Mouse (Mus musculus): ENCODE measurements around the gene Aldh18a1. TPM values are rescaled to one million over a fixed set of nuclear protein-coding genes. Genes with fewer than 3 reads are reported as not detected.

Aldh18a1 gene
- polyA plus RNA-seq, 1 experiment from 2014 or later = 51.6 TPM

GRCm38 (mm10) chr19:40512500-40513421, 75.5 kb downstream of the Aldh18a1 start:
- ATAC-seq (ENCODE audit: low FRiP score, low TSS enrichment) = peak; percentile 50
- Histone ChIP-seq H3K4me3 (ENCODE audit: low read length) (peak overlapping the region; percentile 63), H3K27ac (ENCODE audit: low read depth, low read length) (peak overlapping the region; percentile 66; the same call in 1 of the 2 replicates), H3K9me3 (ENCODE audit: control insufficient read depth, low read length) (no peaks in the 10 kb centered on the region), H3K9ac (ENCODE audit: low read depth, low read length) (peak overlapping the region; percentile 71), H3K4me1 (ENCODE audit: control insufficient read depth, insufficient read depth, low read length) (peaks cover 16% of the 10 kb centered on the region; the same call in 1 of the 2 replicates), H3K36me3 (ENCODE audit: control insufficient read depth, insufficient read depth, low read length) (no peaks in the 10 kb centered on the region), H3K4me2 (replicated peaks; ENCODE audit: low read depth, low read length) (peak overlapping the region; percentile 90), H3K27me3 (ENCODE audit: control insufficient read depth, insufficient read depth, low read length) (no peaks in the 10 kb centered on the region)
- 1% methylated on average over 34 of the region's 34 CpGs for WGBS

DNA sequence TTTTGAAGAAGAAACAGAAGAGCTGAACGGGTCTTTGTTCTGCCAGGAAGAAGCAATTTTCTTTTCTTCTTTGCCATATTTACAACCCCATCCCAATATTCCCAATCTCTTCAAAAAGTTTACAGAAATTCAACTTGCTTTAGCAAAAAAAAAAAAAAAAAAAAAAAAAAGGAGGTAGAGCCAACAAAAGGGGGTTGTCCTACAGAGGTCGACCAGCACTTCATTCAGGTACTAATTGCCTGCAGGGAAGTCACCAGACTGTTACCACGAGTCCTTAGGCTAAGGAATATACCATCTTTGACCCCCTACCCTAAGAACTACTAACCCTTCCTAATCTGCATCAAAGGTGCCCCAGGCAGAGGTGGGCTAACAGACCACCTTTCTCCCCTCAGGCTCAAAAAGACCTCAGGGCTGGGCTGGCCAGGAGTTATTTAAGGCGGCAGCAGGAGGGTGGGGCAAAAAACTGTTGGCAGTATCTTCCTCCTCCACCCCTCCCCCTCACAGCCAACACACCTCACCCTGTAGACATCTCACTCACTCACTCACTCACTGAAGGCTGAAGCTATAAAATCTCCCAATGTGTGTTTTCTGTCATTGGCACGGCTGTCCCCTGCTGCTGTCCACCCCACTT, 76.5 kb downstream of the Aldh18a1 start:
- Histone ChIP-seq H3K9ac (ENCODE audit: low read depth, low read length) (peak overlapping the region; percentile 71; the same call in 1 of the 2 replicates), H3K4me3 (ENCODE audit: low read length) (peak overlapping the region; percentile 63), H3K27me3 (ENCODE audit: control insufficient read depth, insufficient read depth, low read length) (no peaks in the 10 kb centered on the region), H3K4me2 (replicated peaks; ENCODE audit: low read depth, low read length) (peak overlapping the region; percentile 90), H3K36me3 (ENCODE audit: control insufficient read depth, insufficient read depth, low read length) (no peaks in the 10 kb centered on the region), H3K9me3 (ENCODE audit: control insufficient read depth, low read length) (no peaks in the 10 kb centered on the region), H3K27ac (ENCODE audit: low read depth, low read length) (no peak overlapping the region), H3K4me1 (ENCODE audit: control insufficient read depth, insufficient read depth, low read length) (peaks cover 16% of the 10 kb centered on the region; the same call in 1 of the 2 replicates)
- no peak for ATAC-seq (ENCODE audit: low FRiP score, low TSS enrichment)
- 17% methylated on average over 5 of the region's 5 CpGs for WGBS

DNA sequence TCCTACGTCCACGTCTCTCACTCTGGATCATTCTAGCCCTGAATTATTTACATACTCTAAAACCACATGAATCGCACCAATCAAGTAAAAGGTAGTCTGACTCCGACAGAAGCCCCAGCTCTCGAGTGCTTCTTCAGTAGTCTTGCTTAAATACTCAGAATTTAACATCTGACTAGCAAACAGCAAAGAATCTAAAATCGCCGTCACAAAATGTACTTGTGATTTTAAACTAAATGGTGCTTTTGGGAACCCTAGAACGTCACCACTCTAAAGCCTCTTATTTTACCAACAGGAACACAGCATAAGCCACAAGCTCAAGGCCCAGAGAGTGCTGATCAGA, 77.2 kb downstream of the Aldh18a1 start:
- no peak overlapping the region for H3K4me2 ChIP-seq (replicated peaks; ENCODE audit: low read depth, low read length)
- no peak overlapping the region for H3K27ac ChIP-seq (ENCODE audit: low read depth, low read length)
- no peak for ATAC-seq (ENCODE audit: low FRiP score, low TSS enrichment)
- H3K9ac ChIP-seq (ENCODE audit: low read depth, low read length) = no peak overlapping the region
- peaks cover 16% of the 10 kb centered on the region; the same call in 1 of the 2 replicates for H3K4me1 ChIP-seq (ENCODE audit: control insufficient read depth, insufficient read depth, low read length)
- H3K9me3 ChIP-seq (ENCODE audit: control insufficient read depth, low read length) = no peaks in the 10 kb centered on the region
- H3K36me3 ChIP-seq (ENCODE audit: control insufficient read depth, insufficient read depth, low read length) = no peaks in the 10 kb centered on the region
- no peaks in the 10 kb centered on the region for H3K27me3 ChIP-seq (ENCODE audit: control insufficient read depth, insufficient read depth, low read length)
- 56% methylated on average over 8 of the region's 8 CpGs for WGBS
- H3K4me3 ChIP-seq (ENCODE audit: low read length) = no peak overlapping the region

DNA sequence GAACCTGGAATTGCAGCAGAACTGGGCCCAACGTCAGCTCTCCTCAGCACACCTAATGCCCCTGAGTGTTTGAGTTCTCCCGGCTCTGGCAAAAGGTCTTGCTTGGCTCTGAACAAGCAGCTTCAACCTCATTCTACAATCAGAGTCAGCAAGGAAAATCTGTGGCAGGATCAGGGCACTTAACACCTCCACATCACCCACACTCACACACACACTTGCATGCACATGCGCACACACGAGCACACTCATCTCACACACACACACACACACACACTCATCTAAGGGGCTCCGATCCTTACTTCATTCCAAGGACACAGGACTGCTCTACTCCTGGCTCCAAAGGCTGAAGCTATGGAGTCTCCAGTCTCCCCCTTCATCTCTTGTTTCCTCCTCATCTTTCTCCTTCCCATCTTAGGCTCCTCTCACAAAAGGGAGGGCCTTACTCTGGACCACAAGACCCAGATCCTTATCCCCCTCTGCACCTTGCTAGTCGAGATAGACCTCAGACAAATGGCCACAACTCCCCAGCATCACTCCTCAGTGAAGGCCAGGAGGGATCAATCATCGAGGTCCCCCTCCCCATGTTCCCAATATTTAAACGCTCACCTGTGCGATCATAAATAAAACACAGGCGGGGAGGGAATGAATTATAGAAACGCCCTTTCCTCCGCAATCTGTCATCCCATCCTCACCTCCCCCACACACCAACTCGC, 77.7 kb downstream of the Aldh18a1 start:
- peaks cover 16% of the 10 kb centered on the region; the same call in 1 of the 2 replicates for H3K4me1 ChIP-seq (ENCODE audit: control insufficient read depth, insufficient read depth, low read length)
- H3K9ac ChIP-seq (ENCODE audit: low read depth, low read length) = no peak overlapping the region
- H3K36me3 ChIP-seq (ENCODE audit: control insufficient read depth, insufficient read depth, low read length) = no peaks in the 10 kb centered on the region
- 58% methylated on average over 13 of the region's 13 CpGs for WGBS
- H3K27ac ChIP-seq (ENCODE audit: low read depth, low read length) = no peak overlapping the region
- H3K9me3 ChIP-seq (ENCODE audit: control insufficient read depth, low read length) = no peaks in the 10 kb centered on the region
- no peaks in the 10 kb centered on the region for H3K27me3 ChIP-seq (ENCODE audit: control insufficient read depth, insufficient read depth, low read length)
- no peak overlapping the region for H3K4me3 ChIP-seq (ENCODE audit: low read length)
- ATAC-seq (ENCODE audit: low FRiP score, low TSS enrichment) = no peak
- H3K4me2 ChIP-seq (replicated peaks; ENCODE audit: low read depth, low read length) = no peak overlapping the region

- Histone ChIP-seq H3K27ac (ENCODE audit: low read depth, low read length) (no peak overlapping the region), H3K9me3 (ENCODE audit: control insufficient read depth, low read length) (no peaks in the 10 kb centered on the region), H3K9ac (ENCODE audit: low read depth, low read length) (no peak overlapping the region), H3K27me3 (ENCODE audit: control insufficient read depth, insufficient read depth, low read length) (no peaks in the 10 kb centered on the region), H3K36me3 (ENCODE audit: control insufficient read depth, insufficient read depth, low read length) (no peaks in the 10 kb centered on the region), H3K4me1 (ENCODE audit: control insufficient read depth, insufficient read depth, low read length) (peaks cover 16% of the 10 kb centered on the region; the same call in 1 of the 2 replicates), H3K4me3 (ENCODE audit: low read length) (no peak overlapping the region), H3K4me2 (replicated peaks; ENCODE audit: low read depth, low read length) (no peak overlapping the region)
- WGBS = 77% methylated on average over 2 of the region's 2 CpGs
- no peak for ATAC-seq (ENCODE audit: low FRiP score, low TSS enrichment)
These were observed 79.0 kb downstream of the Aldh18a1 start for GRCm38 (mm10) chr19:40509274-40509673.

- Histone ChIP-seq H3K27ac (ENCODE audit: low read depth, low read length) (no peak overlapping the region), H3K9ac (ENCODE audit: low read depth, low read length) (no peak overlapping the region), H3K36me3 (ENCODE audit: control insufficient read depth, insufficient read depth, low read length) (no peaks in the 10 kb centered on the region), H3K9me3 (ENCODE audit: control insufficient read depth, low read length) (no peaks in the 10 kb centered on the region), H3K4me2 (replicated peaks; ENCODE audit: low read depth, low read length) (no peak overlapping the region), H3K4me1 (ENCODE audit: control insufficient read depth, insufficient read depth, low read length) (peaks cover 16% of the 10 kb centered on the region; the same call in 1 of the 2 replicates), H3K4me3 (ENCODE audit: low read length) (no peak overlapping the region), H3K27me3 (ENCODE audit: control insufficient read depth, insufficient read depth, low read length) (no peaks in the 10 kb centered on the region)
- WGBS = 41% methylated on average over 2 of the region's 2 CpGs
- ATAC-seq (ENCODE audit: low FRiP score, low TSS enrichment) = no peak
These were observed 79.4 kb downstream of the Aldh18a1 start for GRCm38 (mm10) chr19:40508851-40509250.

DNA sequence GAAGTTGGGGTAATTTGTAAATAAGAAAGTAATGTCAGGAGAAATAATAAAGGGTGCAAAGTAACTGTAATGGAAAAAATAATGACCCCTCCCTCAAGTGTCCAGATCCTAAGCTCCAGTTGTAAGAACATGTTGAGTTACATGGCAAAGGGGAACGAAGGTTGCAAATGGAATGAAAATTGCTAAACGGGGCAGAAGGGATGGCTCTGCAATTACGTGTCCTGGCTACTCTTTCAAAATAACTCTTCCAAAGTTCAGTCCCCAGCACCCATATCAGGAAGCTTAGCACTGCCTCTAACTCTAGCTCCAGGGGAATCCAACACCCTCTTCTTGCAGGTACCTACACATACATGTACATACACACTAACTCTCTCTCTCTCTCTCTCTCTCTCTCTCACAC, 81.3 kb downstream of the Aldh18a1 start:
- no peak overlapping the region for H3K4me2 ChIP-seq (replicated peaks; ENCODE audit: low read depth, low read length)
- no peak for ATAC-seq (ENCODE audit: low FRiP score, low TSS enrichment)
- H3K27ac ChIP-seq (ENCODE audit: low read depth, low read length) = no peak overlapping the region
- H3K9me3 ChIP-seq (ENCODE audit: control insufficient read depth, low read length) = no peaks in the 10 kb centered on the region
- H3K9ac ChIP-seq (ENCODE audit: low read depth, low read length) = no peak overlapping the region
- no peaks in the 10 kb centered on the region for H3K27me3 ChIP-seq (ENCODE audit: control insufficient read depth, insufficient read depth, low read length)
- peaks cover 11% of the 10 kb centered on the region; the same call in 1 of the 2 replicates for H3K4me1 ChIP-seq (ENCODE audit: control insufficient read depth, insufficient read depth, low read length)
- 94% methylated on average over 3 of the region's 3 CpGs for WGBS
- no peaks in the 10 kb centered on the region for H3K36me3 ChIP-seq (ENCODE audit: control insufficient read depth, insufficient read depth, low read length)
- H3K4me3 ChIP-seq (ENCODE audit: low read length) = no peak overlapping the region

DNA sequence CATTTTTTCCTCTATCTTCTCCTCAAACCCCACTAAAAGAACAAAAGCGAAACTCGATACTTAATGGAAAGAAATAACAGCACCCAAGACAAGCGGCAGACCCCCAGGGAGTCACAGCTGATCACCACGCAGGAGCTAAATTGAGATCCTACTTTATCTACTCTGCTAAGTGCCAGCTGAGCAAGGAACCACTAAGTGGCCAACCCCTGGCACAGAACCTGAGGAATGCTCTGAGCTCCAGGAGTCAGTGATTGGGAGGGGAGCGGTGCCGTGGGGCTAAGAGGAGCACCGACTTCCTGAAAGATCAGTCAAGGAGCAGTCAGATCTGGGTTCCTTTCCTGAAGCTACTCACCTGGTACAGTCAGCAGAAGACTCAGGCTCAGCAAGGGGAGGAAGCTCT, 83.9 kb downstream of the Aldh18a1 start:
- H3K4me1 ChIP-seq (ENCODE audit: control insufficient read depth, insufficient read depth, low read length) = no peaks in the 10 kb centered on the region
- no peaks in the 10 kb centered on the region for H3K9me3 ChIP-seq (ENCODE audit: control insufficient read depth, low read length)
- no peak overlapping the region for H3K9ac ChIP-seq (ENCODE audit: low read depth, low read length)
- H3K27ac ChIP-seq (ENCODE audit: low read depth, low read length) = no peak overlapping the region
- ATAC-seq (ENCODE audit: low FRiP score, low TSS enrichment) = no peak
- H3K27me3 ChIP-seq (ENCODE audit: control insufficient read depth, insufficient read depth, low read length) = no peaks in the 10 kb centered on the region
- H3K4me2 ChIP-seq (replicated peaks; ENCODE audit: low read depth, low read length) = no peak overlapping the region
- H3K4me3 ChIP-seq (ENCODE audit: low read length) = no peak overlapping the region
- 84% methylated on average over 7 of the region's 7 CpGs for WGBS
- H3K36me3 ChIP-seq (ENCODE audit: control insufficient read depth, insufficient read depth, low read length) = no peaks in the 10 kb centered on the region

All from kidney, embryonic 14.5 days (tissue).